Mouse (Mus musculus): ENCODE measurements around the gene Gpn1.

Gpn1 gene

GRCm38 (mm10) chr5:31560352-31560751 lies 65.8 kb downstream of the Gpn1 start:
- no peak for DNase-seq

GRCm38 (mm10) chr5:31562036-31562666 lies 67.6 kb downstream of the Gpn1 start:
- DNase-seq: no peak

Measured in embryo, embryonic 11 days (tissue).